Mouse (Mus musculus): ENCODE measurements at regions not wholly inside any gene's neighbourhood (a gene's known extent, or its start where the extent isn't known, plus 50 kb on each side); places are given as distances from the start of the nearest gene placed in this dataset.

GRCm38 (mm10) chr10:23675911-23676310 lies 111.2 kb downstream of the Rps12 start:
- no peak for TF ChIP-seq CTCF (IDR thresholded peaks at IDR 0.05)
- TF ChIP-seq POLR2A (IDR thresholded peaks at IDR 0.05; ENCODE audit: insufficient read depth, low read depth, low read length), result no peak
- no peak for TF ChIP-seq EP300 (IDR thresholded peaks at IDR 0.05; ENCODE audit: insufficient read depth, low read depth, low read length)
